Mouse (Mus musculus): ENCODE results near the gene Defa34. TPM values are rescaled to one million over a fixed set of nuclear protein-coding genes. Genes with fewer than 3 reads are reported as not detected.
"Not testable (repeated sequence)": the region's sequence is repeated elsewhere in the genome, so short reads cannot be mapped to it uniquely, and the experiment has no call there.

The Defa34 gene
- polyA plus RNA-seq (2016; fragmentation: Nextera tagmentation; extraction: Ambion mirVana): not detected in 2 replicates

GRCm38 (mm10) chr8:21665497-21665896 is at the start of gene Defa34:
Defa34 (plus strand) TSS chr8:21665797.
- H3K9ac ChIP-seq; H3K4me2 ChIP-seq; H3K36me3 ChIP-seq; H3K4me1 ChIP-seq (replicated peaks); ATAC-seq (ENCODE audit: insufficient number of reproducible peaks, low FRiP score); H3K4me3 ChIP-seq; H3K27ac ChIP-seq (ENCODE audit: poor library complexity, severe bottlenecking); H3K27me3 ChIP-seq (replicated peaks); H3K9me3 ChIP-seq (replicated peaks): not testable (repeated sequence)
- WGBS: 62% methylated on average over 1 of the region's 1 CpGs

- H3K4me3 ChIP-seq; H3K27ac ChIP-seq (ENCODE audit: poor library complexity, severe bottlenecking); H3K9ac ChIP-seq; H3K36me3 ChIP-seq; ATAC-seq (ENCODE audit: insufficient number of reproducible peaks, low FRiP score); H3K27me3 ChIP-seq (replicated peaks); H3K4me1 ChIP-seq (replicated peaks); H3K9me3 ChIP-seq (replicated peaks); H3K4me2 ChIP-seq: not testable (repeated sequence)
- 70% methylated on average over 1 of the region's 1 CpGs for WGBS
Observed at GRCm38 (mm10) chr8:21617883-21618282, 47.7 kb upstream of the Defa34 start, which contains the start of gene Defa26. Defa26 (plus strand) TSS chr8:21618183.

GRCm38 (mm10) chr8:21655480-21655879 is 10.1 kb upstream of the Defa34 start, which contains the start of gene Defa17:
Defa17 (plus strand) TSS chr8:21655780.
- not testable (repeated sequence) for H3K36me3 ChIP-seq; H3K27me3 ChIP-seq (replicated peaks); H3K9me3 ChIP-seq (replicated peaks); H3K4me2 ChIP-seq; H3K9ac ChIP-seq; H3K4me1 ChIP-seq (replicated peaks); H3K4me3 ChIP-seq; H3K27ac ChIP-seq (ENCODE audit: poor library complexity, severe bottlenecking); ATAC-seq (ENCODE audit: insufficient number of reproducible peaks, low FRiP score)
- 100% methylated on average over 1 of the region's 2 CpGs for WGBS

- H3K36me3 ChIP-seq; ATAC-seq (ENCODE audit: insufficient number of reproducible peaks, low FRiP score); H3K27me3 ChIP-seq (replicated peaks); H3K9me3 ChIP-seq (replicated peaks); H3K4me3 ChIP-seq; H3K4me1 ChIP-seq (replicated peaks); H3K9ac ChIP-seq; H3K27ac ChIP-seq (ENCODE audit: poor library complexity, severe bottlenecking); H3K4me2 ChIP-seq: not testable (repeated sequence)
- 67% methylated on average over 2 of the region's 2 CpGs for WGBS
Observed at GRCm38 (mm10) chr8:21703545-21703944, 37.9 kb downstream of the Defa34 start, which contains the start of gene AY761184. AY761184 (minus strand) TSS chr8:21703645.

Other genes starting within 250 kb of the Defa34 start
- gene Defa36, start 238.4 kb upstream of the Defa34 start, polyA plus RNA-seq (2016; fragmentation: Nextera tagmentation; extraction: Ambion mirVana): not detected in 2 replicates
- gene Gm7849, start 209.2 kb upstream of the Defa34 start, polyA plus RNA-seq (2016; fragmentation: Nextera tagmentation; extraction: Ambion mirVana): not detected in 2 replicates
- gene Defa20, start 156.5 kb upstream of the Defa34 start, polyA plus RNA-seq (2016; fragmentation: Nextera tagmentation; extraction: Ambion mirVana): not detected in 2 replicates
- not detected in 2 replicates for gene Defa32, start 136.8 kb upstream of the Defa34 start, polyA plus RNA-seq (2016; fragmentation: Nextera tagmentation; extraction: Ambion mirVana)
- gene Defa37, start 100.4 kb upstream of the Defa34 start, polyA plus RNA-seq (2016; fragmentation: Nextera tagmentation; extraction: Ambion mirVana): not detected in 2 replicates
- not detected in 2 replicates for gene Defa28, start 82.8 kb upstream of the Defa34 start, polyA plus RNA-seq (2016; fragmentation: Nextera tagmentation; extraction: Ambion mirVana)
- gene Gm7861, start 71.3 kb upstream of the Defa34 start, polyA plus RNA-seq (2016; fragmentation: Nextera tagmentation; extraction: Ambion mirVana): not detected in 2 replicates
- not detected in 2 replicates for gene Defa26, start 47.6 kb upstream of the Defa34 start, polyA plus RNA-seq (2016; fragmentation: Nextera tagmentation; extraction: Ambion mirVana)
- gene Defa17, start 10.0 kb upstream of the Defa34 start, polyA plus RNA-seq (2016; fragmentation: Nextera tagmentation; extraction: Ambion mirVana): not detected in 2 replicates
- gene AY761184, start 37.8 kb downstream of the Defa34 start, polyA plus RNA-seq (2016; fragmentation: Nextera tagmentation; extraction: Ambion mirVana): not detected in 2 replicates
- not detected in 2 replicates for gene Defa24, start 68.7 kb downstream of the Defa34 start, polyA plus RNA-seq (2016; fragmentation: Nextera tagmentation; extraction: Ambion mirVana)
- not detected in 2 replicates for gene Defb50, start 157.7 kb downstream of the Defa34 start, polyA plus RNA-seq (2016; fragmentation: Nextera tagmentation; extraction: Ambion mirVana)
- gene Defb2, start 174.1 kb downstream of the Defa34 start, polyA plus RNA-seq (2016; fragmentation: Nextera tagmentation; extraction: Ambion mirVana): not detected in 2 replicates
- gene Defb10, start 193.1 kb downstream of the Defa34 start, polyA plus RNA-seq (2016; fragmentation: Nextera tagmentation; extraction: Ambion mirVana): not detected in 2 replicates
- not detected in 2 replicates for gene Defb9, start 219.6 kb downstream of the Defa34 start, polyA plus RNA-seq (2016; fragmentation: Nextera tagmentation; extraction: Ambion mirVana)
- gene Defb11, start 240.6 kb downstream of the Defa34 start, polyA plus RNA-seq (2016; fragmentation: Nextera tagmentation; extraction: Ambion mirVana): not detected in 2 replicates